Mouse (Mus musculus): Measurements from ENCODE around the gene Tmsb10.

Tmsb10 gene

GRCm38 (mm10) chr6:72914087-72914749 lies 44.3 kb downstream of the Tmsb10 start:
- DNase-seq (ENCODE audit: low read depth in 2 of 2, low spot score in 2 of 2) = no peak

- DNase-seq (ENCODE audit: low read depth in 2 of 2, low spot score in 2 of 2) = no peak
These were observed 47.3 kb downstream of the Tmsb10 start for GRCm38 (mm10) chr6:72911261-72911660.
